Mouse (Mus musculus) lung, embryonic 14.5 days (tissue): Measurements from ENCODE around the gene Pou6f1. TPM values are rescaled to one million over a fixed set of nuclear protein-coding genes. Genes with fewer than 3 reads are reported as not detected.

Source experiments
- ATAC-seq: fragments of 200-750 bp; cut with Nextera tagmentation; 2 replicates; pipeline ENCODE4 v1.8.0; 2017; ENCODE audit warnings: mild to moderate bottlenecking, moderate TSS enrichment, moderate library complexity; ENCODE audit not compliant: insufficient read depth
- DNase-seq: peaks from one replicate; pipeline ENCODE4 v3.0.0-alpha.2; 2015
- H3K27ac ChIP-seq: fragments of 300-500 bp; sonication (generic); 2 replicates; pipeline ENCODE4 v1.5.1; 2014; ENCODE audit warnings: low read depth, mild to moderate bottlenecking, moderate library complexity
- H3K27me3 ChIP-seq: fragments of 300-500 bp; sonication (generic); 2 replicates; pipeline ENCODE4 v1.6.1; 2014; ENCODE audit warnings: low read length, control low read depth; ENCODE audit not compliant: insufficient read depth
- H3K36me3 ChIP-seq: fragments of 300-500 bp; sonication (generic); 2 replicates; pipeline ENCODE4 v1.6.1; 2014; ENCODE audit warnings: control low read depth; ENCODE audit not compliant: insufficient read depth
- H3K4me1 ChIP-seq: fragments of 300-500 bp; sonication (generic); 2 replicates; pipeline ENCODE4 v1.6.1; 2014; ENCODE audit warnings: antibody characterized with exemption, control low read depth; ENCODE audit not compliant: insufficient read depth
- H3K4me2 ChIP-seq: fragments of 300-500 bp; sonication (generic); 2 replicates; pipeline ENCODE4 v1.6.1; 2014; ENCODE audit warnings: mild to moderate bottlenecking
- H3K4me3 ChIP-seq: fragments of 300-500 bp; sonication (generic); 2 replicates; pipeline ENCODE4 v1.5.1; 2014; ENCODE audit warnings: low read depth, low read length
- H3K9ac ChIP-seq: fragments of 300-500 bp; sonication (generic); 2 replicates; pipeline ENCODE4 v1.6.1; 2014
- H3K9me3 ChIP-seq: fragments of 300-500 bp; sonication (generic); 2 replicates; pipeline ENCODE4 v1.6.1; 2016; ENCODE audit warnings: low read depth, low read length, control low read depth
- CTCF ChIP-seq: IDR thresholded peaks from 2 replicates; pipeline ENCODE4 v1.5.1; 2016; ENCODE audit warnings: antibody characterized with exemption, low read depth
- WGBS: fragments of 180-500 bp; shearing (Covaris S2); extraction: QIAGEN DNeasy Blood & Tissue Kit; methylation state at CpG from one replicate; pipeline ENCODE4 v1.1.7; 2014; 5-methylcytosine and 5-hydroxymethylcytosine counted together
- polyA plus RNA-seq: library from polyadenylated mRNA; unstranded; fragments of >200 nt; fragmentation: Nextera tagmentation; extraction: Ambion mirVana; gene quantifications from 2 replicates; pipeline ENCODE4 v1.2.1, GENCODE M21; 2014

Gene Pou6f1
- polyA plus RNA-seq, 1 experiment from 2014 or later = 7.6 TPM

DNA sequence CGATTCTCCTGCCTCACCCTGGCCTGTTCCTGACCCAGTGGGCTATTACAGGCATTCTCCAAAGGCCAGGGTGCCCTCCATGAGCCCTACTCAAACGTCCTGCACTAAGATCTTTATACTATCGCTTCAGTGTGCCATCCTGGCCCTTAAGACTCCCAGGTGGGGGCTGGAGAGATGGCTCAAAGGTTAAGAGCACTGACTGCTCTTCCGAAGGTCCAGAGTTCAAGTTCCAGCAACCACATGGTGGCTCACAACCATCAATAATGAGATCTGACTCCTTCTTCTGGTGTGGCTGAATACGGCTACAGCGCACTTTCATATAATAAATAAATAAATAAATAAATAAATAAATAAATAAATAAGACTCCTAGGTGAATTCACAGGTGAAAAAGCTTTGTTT, 7.0 kb downstream of the Pou6f1 start:
- no peak overlapping the region for H3K4me2 ChIP-seq
- H3K4me1 ChIP-seq = no peaks in the 10 kb centered on the region
- H3K36me3 ChIP-seq = no peaks in the 10 kb centered on the region
- ATAC-seq (no peak), DNase-seq (no peak)
- WGBS = 81% methylated on average over 6 of the region's 6 CpGs
- H3K27me3 ChIP-seq = no peaks in the 10 kb centered on the region
- H3K27ac ChIP-seq = no peak overlapping the region
- no peaks in the 10 kb centered on the region for H3K9me3 ChIP-seq
- H3K4me3 ChIP-seq = no peak overlapping the region
- TF ChIP-seq CTCF = no peak
- no peak overlapping the region for H3K9ac ChIP-seq

DNA sequence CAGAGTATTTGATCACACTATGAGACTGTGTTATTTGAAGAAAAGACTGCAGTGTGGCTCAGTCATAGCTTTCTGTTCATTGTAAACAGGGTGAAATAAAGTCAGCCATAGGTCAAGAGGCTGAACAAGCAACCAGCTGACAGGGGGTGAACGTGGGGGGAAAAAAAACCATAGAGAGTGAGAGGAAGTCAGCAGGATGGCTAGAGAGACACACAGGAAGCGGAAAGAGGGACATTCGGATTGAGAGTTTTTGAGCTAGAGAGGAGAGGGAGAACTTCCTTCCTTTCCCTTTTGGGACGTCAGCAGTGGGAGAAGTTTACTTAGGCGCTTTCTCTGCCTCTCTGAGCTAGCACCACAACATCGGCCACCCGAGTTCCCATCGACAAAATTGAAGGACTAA, 9.3 kb downstream of the Pou6f1 start:
- H3K9ac ChIP-seq = no peak overlapping the region
- no peaks in the 10 kb centered on the region for H3K36me3 ChIP-seq
- no peak for ATAC-seq
- 64% methylated on average over 8 of the region's 8 CpGs for WGBS
- no peaks in the 10 kb centered on the region for H3K27me3 ChIP-seq
- no peak for TF ChIP-seq CTCF
- peak; percentile 16 for DNase-seq
- H3K27ac ChIP-seq = no peak overlapping the region
- no peak overlapping the region for H3K4me2 ChIP-seq
- no peaks in the 10 kb centered on the region for H3K4me1 ChIP-seq
- no peaks in the 10 kb centered on the region for H3K9me3 ChIP-seq
- no peak overlapping the region for H3K4me3 ChIP-seq

DNA sequence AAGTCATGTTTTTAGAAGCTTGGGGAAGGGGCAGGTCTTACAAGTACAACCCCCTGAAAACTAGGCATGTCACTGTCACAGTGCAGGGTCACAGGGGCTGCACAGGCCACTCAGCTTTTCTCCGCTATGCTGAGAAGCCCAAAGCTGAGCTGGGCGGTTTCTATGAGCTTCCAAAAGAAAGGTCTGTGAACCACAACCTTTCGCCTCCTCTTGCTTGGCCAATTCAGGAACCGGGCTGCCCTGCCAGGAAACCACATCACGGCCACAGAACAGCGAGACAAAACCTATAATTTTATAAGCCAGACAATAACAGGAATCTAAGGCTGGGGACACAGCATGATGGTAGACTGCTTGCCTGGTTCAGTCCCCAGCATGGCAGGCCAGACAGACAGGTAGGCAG, 11.5 kb downstream of the Pou6f1 start:
- no peak overlapping the region for H3K27ac ChIP-seq
- no peaks in the 10 kb centered on the region for H3K27me3 ChIP-seq
- no peak for DNase-seq
- no peaks in the 10 kb centered on the region for H3K36me3 ChIP-seq
- no peak overlapping the region for H3K4me2 ChIP-seq
- H3K9ac ChIP-seq = no peak overlapping the region
- no peak for ATAC-seq
- no peak for TF ChIP-seq CTCF
- no peaks in the 10 kb centered on the region for H3K4me1 ChIP-seq
- no peak overlapping the region for H3K4me3 ChIP-seq
- no peaks in the 10 kb centered on the region for H3K9me3 ChIP-seq
- WGBS = 78% methylated on average over 6 of the region's 6 CpGs

DNA sequence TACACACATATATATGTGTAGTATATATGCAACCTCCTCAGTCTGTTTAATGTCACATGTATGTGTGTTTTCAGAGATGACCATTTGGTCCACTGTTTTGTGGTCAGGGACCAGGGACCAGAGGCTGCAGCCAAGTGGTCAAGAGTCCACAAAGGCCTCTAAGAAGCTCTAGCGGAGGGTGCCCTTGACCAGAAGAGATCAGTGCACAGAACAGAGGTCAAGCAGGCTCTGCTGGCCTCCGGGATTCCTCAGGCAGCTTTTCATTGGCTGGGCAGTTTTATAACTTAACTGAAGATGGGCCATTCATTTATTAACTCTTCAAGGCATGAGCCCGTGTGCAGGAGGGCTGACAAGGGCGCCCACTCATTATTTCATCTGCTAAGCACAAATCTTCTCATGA, 12.6 kb downstream of the Pou6f1 start:
- 75% methylated on average over 4 of the region's 4 CpGs for WGBS
- no peak overlapping the region for H3K27ac ChIP-seq
- H3K9me3 ChIP-seq = no peaks in the 10 kb centered on the region
- H3K4me1 ChIP-seq = no peaks in the 10 kb centered on the region
- no peak overlapping the region for H3K4me2 ChIP-seq
- DNase-seq (no peak), ATAC-seq (no peak)
- no peaks in the 10 kb centered on the region for H3K36me3 ChIP-seq
- H3K9ac ChIP-seq = no peak overlapping the region
- H3K4me3 ChIP-seq = no peak overlapping the region
- H3K27me3 ChIP-seq = no peaks in the 10 kb centered on the region
- TF ChIP-seq CTCF = no peak

DNA sequence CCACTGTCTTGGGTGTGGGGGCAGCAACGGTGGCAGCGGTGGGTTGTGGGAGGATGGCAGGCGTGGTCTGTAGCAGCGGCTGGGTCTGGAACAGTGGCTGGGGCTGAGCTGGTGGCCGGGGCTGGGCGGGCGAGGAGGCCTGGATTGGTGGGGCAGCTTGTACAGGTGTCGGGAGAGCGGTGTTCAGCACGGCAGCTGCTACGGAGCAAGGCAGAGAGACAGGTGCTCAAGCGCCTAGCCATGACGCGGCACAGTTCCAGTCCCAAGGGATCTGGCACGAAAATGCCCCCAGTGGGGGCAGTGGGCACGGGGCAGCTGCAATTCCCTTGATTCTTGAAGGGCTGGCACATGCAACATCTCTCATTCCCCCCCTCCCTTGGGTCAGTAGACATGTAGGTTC, 13.9 kb downstream of the Pou6f1 start:
- TF ChIP-seq CTCF = no peak
- ATAC-seq = no peak
- Histone ChIP-seq H3K4me2 (no peak overlapping the region), H3K27me3 (no peaks in the 10 kb centered on the region), H3K4me3 (no peak overlapping the region), H3K9ac (no peak overlapping the region), H3K4me1 (no peaks in the 10 kb centered on the region), H3K9me3 (no peaks in the 10 kb centered on the region), H3K36me3 (no peaks in the 10 kb centered on the region), H3K27ac (no peak overlapping the region)
- DNase-seq = no peak
- 89% methylated on average over 16 of the region's 16 CpGs for WGBS

DNA sequence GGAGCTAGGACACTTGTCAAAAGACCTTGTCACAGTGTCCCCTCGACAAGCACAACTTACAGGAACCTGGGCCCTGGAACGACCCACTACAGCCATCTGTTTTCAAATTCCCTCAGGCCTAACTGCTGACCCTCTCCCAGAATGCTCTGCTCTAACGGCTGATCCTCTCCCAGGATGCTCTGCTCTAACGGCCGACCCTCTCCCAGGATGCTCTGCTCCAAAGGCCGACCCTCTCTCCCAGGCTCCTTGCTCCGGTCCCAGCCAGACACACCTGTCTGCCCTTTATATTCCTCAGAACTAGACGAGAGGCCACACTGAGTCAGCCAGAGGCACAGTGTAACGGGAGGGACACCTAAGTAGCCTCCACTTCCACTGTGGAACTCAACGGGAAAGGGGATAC, 19.7 kb downstream of the Pou6f1 start:
- no peak for TF ChIP-seq CTCF
- 82% methylated on average over 10 of the region's 10 CpGs for WGBS

DNA sequence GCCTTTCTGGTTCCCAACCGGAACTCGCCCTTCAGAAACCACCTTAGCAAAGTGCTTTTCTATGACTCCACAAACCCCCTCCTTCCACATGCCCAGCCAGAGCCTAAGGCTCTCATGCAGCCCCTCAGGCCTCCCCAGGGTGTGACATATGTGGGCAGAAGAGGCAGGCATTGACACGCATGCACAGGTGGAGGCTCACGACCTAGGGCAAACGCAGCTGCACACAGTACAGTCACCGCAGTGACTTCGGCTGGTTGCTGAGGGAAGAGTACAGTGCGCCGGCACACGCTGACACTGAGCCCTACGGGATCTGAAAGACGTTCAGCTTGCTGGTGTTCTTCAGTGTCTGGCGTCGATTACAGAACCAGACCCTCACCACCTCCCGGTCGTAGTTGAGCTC, 21.8 kb downstream of the Pou6f1 start:
- Histone ChIP-seq H3K27ac (no peak overlapping the region), H3K36me3 (no peaks in the 10 kb centered on the region), H3K4me1 (peaks cover 14% of the 10 kb centered on the region), H3K9ac (no peak overlapping the region), H3K9me3 (no peaks in the 10 kb centered on the region), H3K4me3 (no peak overlapping the region), H3K4me2 (no peak overlapping the region), H3K27me3 (no peaks in the 10 kb centered on the region)
- DNase-seq = no peak
- WGBS = 79% methylated on average over 16 of the region's 16 CpGs
- TF ChIP-seq CTCF = no peak
- ATAC-seq = no peak

More for the DNA sequence above, 19.7 kb downstream of the Pou6f1 start:
- Histone ChIP-seq H3K36me3 (no peaks in the 10 kb centered on the region), H3K9ac (no peak overlapping the region), H3K27ac (no peak overlapping the region), H3K4me3 (no peak overlapping the region), H3K4me1 (no peaks in the 10 kb centered on the region), H3K27me3 (no peaks in the 10 kb centered on the region), H3K9me3 (no peaks in the 10 kb centered on the region), H3K4me2 (no peak overlapping the region)
- DNase-seq = no peak
- ATAC-seq = no peak

DNA sequence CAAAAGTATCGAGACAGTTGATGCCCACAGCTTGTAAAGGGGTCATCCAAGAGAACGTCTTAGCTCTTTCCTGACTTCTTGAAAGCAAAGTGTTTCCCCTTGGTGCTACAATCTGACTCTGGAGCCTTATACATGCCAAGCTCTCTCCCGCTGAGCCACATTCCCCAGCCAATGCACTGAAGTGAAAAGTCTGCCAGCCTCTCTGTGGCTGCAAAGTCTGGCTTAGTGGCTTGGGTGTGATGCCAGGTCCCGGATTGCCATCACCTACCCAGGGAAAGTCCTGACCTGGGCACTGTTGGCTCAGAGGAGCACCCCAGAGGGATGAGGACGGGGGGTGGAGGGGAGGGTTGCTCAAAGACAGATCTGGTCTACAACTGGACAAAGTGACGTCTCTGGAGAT, 23.0 kb downstream of the Pou6f1 start:
- no peak overlapping the region for H3K27ac ChIP-seq
- no peak overlapping the region for H3K4me3 ChIP-seq
- WGBS = 81% methylated on average over 6 of the region's 6 CpGs
- H3K27me3 ChIP-seq = no peaks in the 10 kb centered on the region
- ATAC-seq (no peak), DNase-seq (no peak)
- peaks cover 14% of the 10 kb centered on the region for H3K4me1 ChIP-seq
- H3K9ac ChIP-seq = no peak overlapping the region
- no peaks in the 10 kb centered on the region for H3K36me3 ChIP-seq
- no peak overlapping the region for H3K4me2 ChIP-seq
- H3K9me3 ChIP-seq = no peaks in the 10 kb centered on the region
- no peak for TF ChIP-seq CTCF
